Mouse (Mus musculus): ENCODE measurements at regions not wholly inside any gene's neighbourhood (a gene's known extent, or its start where the extent isn't known, plus 50 kb on each side); places are given as distances from the start of the nearest gene placed in this dataset.

DNA sequence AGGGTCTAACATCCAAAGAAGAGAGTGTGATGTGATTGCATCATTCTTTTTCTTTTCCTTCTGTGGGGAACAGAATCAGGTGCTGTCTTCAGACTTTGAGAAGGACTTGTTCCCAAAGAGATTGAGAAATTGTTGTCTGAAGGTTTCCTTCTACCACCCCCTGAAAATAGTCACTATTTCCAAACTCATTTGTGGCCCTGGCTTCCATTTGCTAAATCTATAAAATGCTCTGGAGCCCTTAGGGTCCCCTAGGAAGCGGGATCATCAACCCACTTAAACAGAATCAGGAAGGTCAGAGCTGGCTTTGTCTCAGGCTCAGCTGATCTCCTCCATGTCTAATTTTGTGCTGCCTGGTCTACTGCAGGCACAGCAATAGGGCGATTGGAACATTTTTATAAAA lies 70.1 kb downstream of the Dact2 start:
- TF ChIP-seq POLR2A (IDR thresholded peaks at IDR 0.05; ENCODE audit: extremely low read depth, insufficient read depth, low read length) (no peak), CTCF (IDR thresholded peaks at IDR 0.05; ENCODE audit: extremely low read depth, insufficient read depth, low read length) (no peak)
